Mouse (Mus musculus) thymus, postnatal 10 days (tissue): ENCODE data around the gene Gm44965.

Source experiments
- DNase-seq, 2 experiments: peaks; one replicate each; pipeline ENCODE4 v3.0.0; 2021; ENCODE audit warnings: low spot score in 2 of 2

Gm44965 gene

DNA sequence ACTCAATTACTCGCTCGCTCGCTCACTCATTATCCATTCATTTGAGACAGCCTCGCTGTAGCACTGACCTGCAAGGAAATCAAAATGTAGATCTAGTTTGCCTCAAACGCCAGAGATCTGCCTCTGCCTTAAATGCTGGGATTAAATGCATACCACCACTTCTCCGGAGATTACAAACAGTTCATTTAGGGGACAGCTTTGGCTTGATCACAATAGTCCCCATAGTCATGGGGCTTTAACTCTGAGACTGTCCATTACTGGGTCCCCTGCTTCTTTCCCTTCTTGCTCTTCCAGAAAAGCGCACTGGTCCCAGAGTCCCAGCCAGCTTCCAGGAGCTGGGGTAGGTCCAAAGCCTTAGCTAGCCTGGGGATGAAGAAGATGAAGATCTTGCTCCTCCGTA lies 32.7 kb downstream of the Gm44965 start, which contains the start of gene AI854703:
Gene AI854703 (plus strand): TSS at position 301 of the 400 bp plus-strand sequence.
- DNase-seq, result no peak

DNA sequence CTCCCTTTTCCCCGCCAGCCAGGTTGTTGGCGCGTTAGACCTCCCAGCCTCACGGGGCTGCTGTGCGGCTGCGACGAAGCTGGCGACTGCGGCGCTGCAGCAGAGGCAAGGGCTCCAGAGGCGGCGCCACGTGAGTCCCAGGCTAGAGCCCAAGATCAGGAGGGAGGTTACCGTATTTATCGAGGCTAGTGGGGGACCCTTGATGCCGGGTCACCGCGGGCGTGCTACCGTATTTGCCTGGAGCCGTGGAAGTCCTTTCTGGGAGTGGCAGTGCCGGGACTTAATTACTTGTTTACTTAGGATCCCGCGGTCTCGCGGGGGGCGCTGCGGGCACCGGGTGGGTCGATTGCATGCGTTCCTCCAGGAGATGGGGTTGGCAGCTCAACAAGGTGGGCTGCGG lies 33.2 kb downstream of the Gm44965 start:
- peak in 1 of 2 experiments; percentile 39 for DNase-seq

- no peak for DNase-seq
These were observed 33.8 kb downstream of the Gm44965 start for GRCm38 (mm10) chr6:48627511-48627924.

DNA sequence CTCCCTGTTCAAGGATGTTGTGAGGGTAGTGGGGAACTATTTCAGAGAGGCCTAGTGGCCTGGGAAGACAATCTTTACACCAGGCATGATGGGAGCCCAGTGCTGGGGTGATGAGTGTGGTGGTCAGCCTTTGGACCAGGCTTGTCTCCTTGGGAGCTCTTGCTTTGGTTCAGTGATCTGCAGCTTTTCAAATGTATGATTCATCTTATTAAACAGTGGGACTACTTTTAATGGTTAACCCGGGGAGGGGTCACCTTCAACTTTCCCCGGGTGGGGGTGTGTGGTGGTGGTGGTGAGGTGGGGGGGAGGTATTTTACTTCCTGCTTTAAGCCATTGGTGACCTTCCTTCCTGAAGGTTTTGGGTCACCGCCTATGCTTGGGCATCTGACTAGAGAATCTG lies 34.6 kb downstream of the Gm44965 start:
- no peak for DNase-seq

GRCm38 (mm10) chr6:48628808-48629660 lies 35.3 kb downstream of the Gm44965 start:
- peak in 1 of 2 experiments; percentile 41 for DNase-seq

DNA sequence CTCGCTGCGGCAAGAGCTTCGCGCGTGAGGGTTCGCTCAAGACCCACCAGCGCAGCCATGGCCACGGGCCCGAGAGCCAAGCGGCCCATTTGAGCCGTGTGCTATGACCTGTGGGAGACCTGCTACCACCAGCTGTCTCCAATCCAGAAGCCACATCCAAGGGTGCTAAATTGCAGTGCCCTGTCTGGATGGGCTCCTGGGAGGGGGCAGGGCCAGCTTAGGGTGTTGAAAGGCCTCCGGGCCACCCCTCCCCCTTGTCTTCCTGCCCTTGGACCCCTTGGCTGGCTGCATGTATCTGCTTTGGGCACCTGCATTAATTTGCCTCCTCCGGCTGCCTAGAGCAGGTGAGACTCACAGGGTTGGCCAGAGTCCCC lies 35.9 kb downstream of the Gm44965 start:
- no peak for DNase-seq

DNA sequence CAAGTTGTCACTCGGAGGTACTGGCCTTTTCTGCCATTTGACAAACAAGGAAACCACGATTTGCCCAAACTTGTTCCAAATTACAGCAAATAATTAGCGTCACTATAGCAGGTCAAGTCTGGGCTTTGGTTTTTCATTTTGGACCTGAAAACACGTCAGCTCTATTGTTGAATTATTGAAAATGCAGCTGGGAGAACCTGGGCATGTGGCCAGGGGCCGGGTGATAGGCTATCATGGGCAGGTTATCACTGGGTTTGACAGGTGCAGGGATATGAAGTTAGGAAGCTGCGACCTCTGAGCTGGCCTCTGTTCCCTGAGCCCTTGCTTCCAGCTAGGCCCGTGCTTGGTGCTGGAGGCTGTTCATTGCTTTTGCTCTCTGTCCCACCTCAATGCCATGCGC lies 37.1 kb downstream of the Gm44965 start:
- no peak for DNase-seq

- no peak for DNase-seq
These were observed 41.4 kb downstream of the Gm44965 start for GRCm38 (mm10) chr6:48635105-48635504.

DNA sequence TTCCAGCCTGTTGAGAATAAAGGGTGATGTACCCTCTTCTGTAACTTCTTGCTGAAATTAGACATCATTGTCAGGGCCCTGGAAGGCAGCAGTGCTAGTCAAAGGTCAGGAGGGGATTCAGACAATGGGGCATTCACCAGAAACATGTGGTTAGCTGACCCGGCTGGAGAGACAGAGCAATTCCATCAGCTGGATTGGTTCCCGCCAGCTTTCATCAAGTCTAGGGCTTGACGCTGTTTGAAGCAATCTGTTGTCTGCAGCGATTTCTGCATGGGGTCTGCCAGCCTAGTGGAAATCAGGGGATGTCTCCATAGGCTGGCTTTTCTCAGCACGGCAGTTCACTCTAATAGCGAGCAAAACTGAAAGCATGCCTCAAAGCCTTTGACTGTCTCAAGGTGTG lies 42.8 kb downstream of the Gm44965 start:
- no peak for DNase-seq

- DNase-seq, result no peak
These were observed 44.2 kb downstream of the Gm44965 start for GRCm38 (mm10) chr6:48637811-48638500.

DNA sequence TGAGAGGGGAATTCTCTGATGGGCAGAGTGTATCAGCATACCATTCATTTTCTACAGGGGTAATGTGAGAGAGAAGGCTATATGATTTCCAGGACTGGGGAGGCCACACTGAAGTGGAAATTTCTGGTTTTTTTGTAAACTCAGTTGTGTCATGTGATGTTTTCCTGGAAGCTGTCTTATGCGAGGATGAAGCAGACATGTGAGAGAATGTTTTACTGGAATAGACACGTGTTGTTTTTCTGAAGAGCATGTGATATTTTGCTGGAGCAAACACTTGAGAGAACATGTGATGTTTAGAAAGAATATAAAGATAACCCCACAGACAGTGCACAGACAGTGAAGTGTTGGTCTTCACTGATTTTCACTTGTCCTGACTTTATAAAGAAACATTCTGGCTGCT lies 44.8 kb downstream of the Gm44965 start:
- DNase-seq, result no peak

GRCm38 (mm10) chr6:48641391-48641790 lies 47.6 kb downstream of the Gm44965 start:
- no peak for DNase-seq

DNA sequence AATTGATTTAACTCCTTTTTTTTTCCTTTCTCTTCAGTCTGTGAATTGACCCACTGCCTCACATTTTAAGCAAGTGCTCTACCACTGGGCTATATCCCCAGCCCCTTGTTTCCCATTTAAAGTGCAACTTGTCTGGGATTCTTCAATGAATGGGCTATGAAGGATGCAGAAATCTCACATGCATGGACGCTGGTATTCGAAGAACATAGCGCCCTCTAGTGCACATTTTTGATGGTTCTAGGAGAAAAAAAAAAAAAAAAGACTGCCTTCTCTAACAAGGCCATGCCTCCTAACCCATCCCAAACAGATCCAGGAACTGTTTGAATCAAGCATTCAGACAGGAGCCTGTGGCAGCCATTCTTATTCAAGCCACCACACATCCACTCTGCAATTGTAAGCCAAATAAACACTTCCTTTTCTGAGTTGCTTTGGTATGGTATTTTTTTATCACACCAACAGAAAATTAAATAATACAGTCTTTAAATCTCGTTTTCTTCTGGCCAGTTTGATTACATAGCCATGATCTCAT lies 49.1 kb downstream of the Gm44965 start:
- peak in 1 of 2 experiments; percentile 60 for DNase-seq

GRCm38 (mm10) chr6:48645660-48646308 lies 52.0 kb downstream of the Gm44965 start:
- DNase-seq, result peak; percentile 56 to 81

GRCm38 (mm10) chr6:48646309-48646690 lies 52.6 kb downstream of the Gm44965 start:
- no peak for DNase-seq

DNA sequence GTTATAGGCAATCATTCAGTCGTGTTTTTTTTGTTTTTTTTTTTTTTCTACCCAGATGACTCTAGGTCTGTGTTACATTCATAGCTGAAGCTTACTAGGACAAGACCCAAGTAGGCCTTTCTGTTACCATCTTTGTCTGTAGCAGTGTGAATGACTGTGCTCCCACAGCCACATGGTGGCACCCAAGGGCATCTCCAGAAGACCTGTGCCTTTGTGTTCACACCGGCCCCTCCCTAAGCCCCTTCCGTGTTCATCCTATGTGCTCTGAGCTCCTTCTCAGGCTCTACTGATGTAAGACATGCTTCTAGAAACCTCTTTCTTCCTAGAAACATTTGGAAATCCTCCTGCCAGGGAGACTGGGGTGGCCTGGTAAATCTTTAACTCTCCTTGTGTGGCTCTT lies 53.3 kb downstream of the Gm44965 start, which contains the start of gene Gimap8:
Gene Gimap8 (plus strand): TSS at position 240 of the 400 bp plus-strand sequence.
- DNase-seq, result peak; percentile 84 to 85

DNA sequence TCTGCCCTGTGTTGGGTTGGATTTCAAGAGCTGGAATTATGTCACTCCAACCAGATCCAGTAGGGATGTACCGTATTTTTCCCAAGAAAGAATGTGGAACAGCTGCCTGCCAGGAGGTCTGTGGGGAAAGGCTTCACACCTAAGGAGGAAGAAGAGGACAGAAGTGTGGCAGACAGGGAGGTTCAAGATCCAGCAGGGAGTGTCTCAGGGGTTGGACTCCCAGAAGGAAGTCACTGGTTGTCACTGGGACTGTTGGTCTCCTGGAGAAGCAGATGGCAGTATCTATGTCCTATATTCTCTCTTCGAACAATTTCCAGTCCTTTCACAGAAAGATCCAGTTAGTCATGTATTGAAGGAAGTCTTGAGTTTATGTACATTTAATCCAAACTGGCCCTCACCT lies 53.9 kb downstream of the Gm44965 start:
- no peak for DNase-seq

DNA sequence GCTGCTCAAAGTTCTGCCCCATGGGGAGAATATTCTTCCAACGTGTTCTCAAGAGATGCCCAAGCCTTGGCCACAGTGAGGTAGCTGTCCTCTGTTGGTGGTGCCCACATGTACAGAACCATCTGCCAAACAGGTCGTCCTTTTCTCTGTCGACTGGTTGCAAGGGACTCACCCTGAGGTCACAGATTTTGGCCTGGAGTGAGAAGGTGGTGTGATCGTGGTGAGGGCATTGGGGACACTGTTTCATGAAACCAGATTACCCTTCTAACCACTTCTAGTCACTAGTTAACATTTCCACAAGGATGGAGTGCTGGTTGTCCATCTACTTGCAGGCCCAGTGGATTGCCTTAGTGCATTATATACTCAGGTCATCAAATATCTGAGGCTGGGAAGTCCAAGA lies 55.0 kb downstream of the Gm44965 start:
- no peak for DNase-seq

DNA sequence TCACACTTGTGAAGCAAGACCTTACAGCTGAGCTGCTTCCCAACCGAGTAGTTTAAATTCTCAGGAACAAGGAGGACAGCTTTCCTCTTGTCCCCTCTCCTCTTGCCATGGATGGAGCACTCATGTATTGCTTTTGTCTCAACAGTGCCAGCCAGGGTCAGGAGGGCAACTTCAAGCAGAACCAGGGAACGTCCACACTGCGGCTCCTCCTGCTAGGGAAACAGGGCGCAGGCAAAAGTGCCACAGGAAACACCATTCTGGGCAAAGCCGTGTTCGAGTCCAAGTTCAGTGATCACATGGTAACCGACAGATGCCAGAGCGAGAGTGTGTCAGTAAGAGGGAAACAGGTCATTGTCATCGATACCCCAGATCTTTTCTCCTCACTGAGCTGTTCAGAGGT lies 56.3 kb downstream of the Gm44965 start:
- no peak for DNase-seq

GRCm38 (mm10) chr6:48658721-48659120 lies 65.0 kb downstream of the Gm44965 start:
- no peak for DNase-seq

DNA sequence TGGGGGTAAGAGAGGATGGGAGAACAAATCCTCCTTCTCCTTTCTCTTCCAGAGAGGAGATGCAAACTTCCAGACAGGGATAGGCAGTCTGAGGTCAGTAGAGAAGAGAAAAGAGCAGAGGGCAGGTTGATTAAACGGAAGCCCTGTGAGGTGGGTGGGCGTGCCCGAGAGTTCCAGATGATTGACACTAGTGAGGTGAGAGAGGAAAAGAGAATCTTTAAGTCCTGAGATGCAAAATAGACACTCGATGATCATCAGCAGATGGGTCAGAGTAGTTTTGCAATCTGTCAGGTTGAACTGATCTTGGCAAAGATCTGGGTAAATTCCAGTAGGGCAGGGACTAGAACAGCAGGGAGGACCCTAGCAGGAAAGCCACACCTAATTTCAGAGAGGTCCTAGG lies 71.0 kb downstream of the Gm44965 start:
- DNase-seq, result no peak

GRCm38 (mm10) chr6:48665471-48665870 lies 71.7 kb downstream of the Gm44965 start:
- DNase-seq, result peak in 1 of 2 experiments; percentile 2
